Mouse (Mus musculus): ENCODE measurements around the gene Rinl.

The Rinl gene

GRCm38 (mm10) chr7:28788307-28789195 lies at the start of gene Rinl:
Rinl (plus strand) TSS chr7:28788969.
- no peak for DNase-seq (ENCODE audit: low read depth)

- no peak for DNase-seq (ENCODE audit: low read depth)
Measured at GRCm38 (mm10) chr7:28739829-28740228, 48.9 kb upstream of the Rinl start.

- DNase-seq (ENCODE audit: low read depth): no peak
Measured at GRCm38 (mm10) chr7:28740949-28741348, 47.8 kb upstream of the Rinl start.

- no peak for DNase-seq (ENCODE audit: low read depth)
Measured at GRCm38 (mm10) chr7:28741368-28741708, 47.4 kb upstream of the Rinl start.

- DNase-seq (ENCODE audit: low read depth): peak; percentile 95
Measured at GRCm38 (mm10) chr7:28741709-28742438, 46.9 kb upstream of the Rinl start, which contains the start of the genes Mrps12 and Sars2. Mrps12 (minus strand) TSS chr7:28741820. Sars2 (plus strand) TSS chr7:28741992.

- no peak for DNase-seq (ENCODE audit: low read depth)
Measured at GRCm38 (mm10) chr7:28749935-28750334, 38.8 kb upstream of the Rinl start.

- no peak for DNase-seq (ENCODE audit: low read depth)
Measured at GRCm38 (mm10) chr7:28756079-28756478, 32.7 kb upstream of the Rinl start, which contains the start of gene Ccer2. Ccer2 (plus strand) TSS chr7:28756174.

- no peak for DNase-seq (ENCODE audit: low read depth)
Measured at GRCm38 (mm10) chr7:28758623-28759022, 30.1 kb upstream of the Rinl start.

- DNase-seq (ENCODE audit: low read depth): no peak
Measured at GRCm38 (mm10) chr7:28761907-28762306, 26.9 kb upstream of the Rinl start.

GRCm38 (mm10) chr7:28765211-28765610 lies 23.6 kb upstream of the Rinl start:
- DNase-seq (ENCODE audit: low read depth): no peak

- DNase-seq (ENCODE audit: low read depth): peak; percentile 99
Measured at GRCm38 (mm10) chr7:28766173-28766879, 22.4 kb upstream of the Rinl start, which contains the start of gene Sirt2. Sirt2 (plus strand) TSS chr7:28766735.

- DNase-seq (ENCODE audit: low read depth): no peak
Measured at GRCm38 (mm10) chr7:28766910-28767309, 21.9 kb upstream of the Rinl start.

GRCm38 (mm10) chr7:28767462-28767965 lies 21.3 kb upstream of the Rinl start, which contains the start of gene Nfkbib:
Nfkbib (minus strand) TSS chr7:28767512.
- DNase-seq (ENCODE audit: low read depth): no peak

- DNase-seq (ENCODE audit: low read depth): no peak
Measured at GRCm38 (mm10) chr7:28769414-28769958, 19.3 kb upstream of the Rinl start.

- no peak for DNase-seq (ENCODE audit: low read depth)
Measured at GRCm38 (mm10) chr7:28770309-28770708, 18.5 kb upstream of the Rinl start.

GRCm38 (mm10) chr7:28771867-28772266 lies 16.9 kb upstream of the Rinl start:
- DNase-seq (ENCODE audit: low read depth): no peak

GRCm38 (mm10) chr7:28773163-28773562 lies 15.6 kb upstream of the Rinl start:
- DNase-seq (ENCODE audit: low read depth): no peak

- no peak for DNase-seq (ENCODE audit: low read depth)
Measured at GRCm38 (mm10) chr7:28774164-28774563, 14.6 kb upstream of the Rinl start.

- no peak for DNase-seq (ENCODE audit: low read depth)
Measured at GRCm38 (mm10) chr7:28775129-28775528, 13.6 kb upstream of the Rinl start.

GRCm38 (mm10) chr7:28778825-28779224 lies 9.9 kb upstream of the Rinl start:
- no peak for DNase-seq (ENCODE audit: low read depth)

GRCm38 (mm10) chr7:28780067-28780658 lies 8.6 kb upstream of the Rinl start:
- DNase-seq (ENCODE audit: low read depth): peak; percentile 95

All from c-Kit-positive CD71-negative TER-119-negative erythroid progenitor cells, embryonic 14.5 days (primary cell).